Mouse (Mus musculus) MEL (cell line): ENCODE data around the gene Btg1. TPM values are rescaled to one million over a fixed set of nuclear protein-coding genes. Genes with fewer than 3 reads are reported as not detected.

ENCODE experiments used
- DNase-seq: peaks from one replicate; pipeline ENCODE4 v3.0.0; 2011; ENCODE audit warnings: low read depth, low spot score
- H3K27ac ChIP-seq: 2 replicates; pipeline ENCODE4 v1.5.1; 2012; ENCODE audit warnings: low read depth, mild to moderate bottlenecking, control low read depth, low read length, moderate library complexity; ENCODE audit not compliant: control insufficient read depth
- H3K27me3 ChIP-seq, 2 experiments: fragments of 150-350 bp in 1 of 2; sonication (generic) in 1 of 2; 2 replicates each; pipeline ENCODE4 v1.6.1; 2012; ENCODE audit warnings: low read length in 2 of 2, mild to moderate bottlenecking in 2 of 2, improper control_type of control experiment in 1 of 2, moderate library complexity in 1 of 2; ENCODE audit not compliant: insufficient read depth in 2 of 2, control insufficient read depth in 1 of 2
- H3K36me3 ChIP-seq, 2 experiments: 2 replicates each; pipeline ENCODE4 v1.6.1; 2012 to 2014; ENCODE audit warnings: low read length in 2 of 2, improper control_type of control experiment in 1 of 2, inconsistent platforms in 1 of 2, mild to moderate bottlenecking in 1 of 2; ENCODE audit not compliant: insufficient read depth in 2 of 2, control insufficient read depth in 1 of 2
- H3K4me1 ChIP-seq, 2 experiments: fragments of 150-350 bp in 1 of 2; sonication (generic) in 1 of 2; 2 replicates each; pipeline ENCODE4 v1.6.1; 2012; ENCODE audit warnings: low read length in 2 of 2, improper control_type of control experiment in 1 of 2, mild to moderate bottlenecking in 1 of 2; ENCODE audit not compliant: insufficient read depth in 2 of 2, control insufficient read depth in 1 of 2
- H3K4me3 ChIP-seq, 2 experiments: fragments of 150-350 bp in 1 of 2; sonication (generic) in 1 of 2; 2 replicates each; pipeline ENCODE4 v1.5.1; 2012; ENCODE audit warnings: low read depth in 2 of 2, low read length in 2 of 2, mild to moderate bottlenecking in 2 of 2, moderate library complexity in 2 of 2, control low read depth in 1 of 2, improper control_type of control experiment in 1 of 2; ENCODE audit not compliant: control insufficient read depth in 1 of 2, insufficient read depth in 1 of 2
- H3K79me2 ChIP-seq: 2 replicates; pipeline ENCODE4 v1.6.1; 2012; ENCODE audit warnings: mild to moderate bottlenecking, low read length, moderate library complexity; ENCODE audit not compliant: control insufficient read depth, poor library complexity, insufficient read depth
- H3K9ac ChIP-seq: 2 replicates; pipeline ENCODE4 v1.6.1; 2012; ENCODE audit warnings: low read depth, mild to moderate bottlenecking, control low read depth, low read length, moderate library complexity; ENCODE audit not compliant: control insufficient read depth, poor library complexity, severe bottlenecking
- H3K9me3 ChIP-seq: fragments of 150-350 bp; sonication (generic); replicated peaks from 2 replicates; pipeline ENCODE4 v1.6.1; 2012; ENCODE audit warnings: mild to moderate bottlenecking, low read length, improper control_type of control experiment, moderate library complexity; ENCODE audit not compliant: insufficient read depth
- BHLHE40 ChIP-seq: IDR thresholded peaks from 2 replicates; pipeline ENCODE4 v1.6.1; 2012; ENCODE audit warnings: low read depth, mild to moderate bottlenecking, inconsistent platforms, low read length, improper control_type of control experiment, borderline replicate concordance
- CHD1 ChIP-seq: IDR thresholded peaks from 2 replicates; pipeline ENCODE4 v1.6.1; 2012; ENCODE audit warnings: low read depth, mild to moderate bottlenecking, inconsistent platforms, low read length, improper control_type of control experiment
- CTCF ChIP-seq, 3 experiments: IDR thresholded peaks in 2 of 3; conservative IDR thresholded peaks in 1 of 3; 2 replicates each; pipeline ENCODE4 v1.5.1; 2011 to 2012; ENCODE audit warnings: low read length in 3 of 3, low read depth in 2 of 3, mild to moderate bottlenecking in 2 of 3, improper control_type of control experiment in 1 of 3, inconsistent platforms in 1 of 3, mixed read lengths in 1 of 3, moderate library complexity in 1 of 3; ENCODE audit not compliant: control insufficient read depth in 1 of 3, insufficient read depth in 1 of 3, poor library complexity in 1 of 3, severe bottlenecking in 1 of 3
- ELF1 ChIP-seq: IDR thresholded peaks from 2 replicates; pipeline ENCODE4 v1.6.1; 2014; ENCODE audit warnings: low read depth, mild to moderate bottlenecking, inconsistent platforms, low read length, improper control_type of control experiment, moderate library complexity
- EP300 ChIP-seq, 2 experiments: IDR thresholded peaks; 2 replicates each; pipeline ENCODE4 v1.6.1; 2011; ENCODE audit warnings: improper control_type of control experiment in 2 of 2, low read length in 2 of 2, low read depth in 1 of 2, mild to moderate bottlenecking in 1 of 2
- ETS1 ChIP-seq: IDR thresholded peaks from 2 replicates; pipeline ENCODE4 v1.6.1; 2012; ENCODE audit warnings: low read depth, mild to moderate bottlenecking, inconsistent platforms, low read length, improper control_type of control experiment, moderate library complexity
- GABPA ChIP-seq: IDR thresholded peaks from 2 replicates; pipeline ENCODE4 v1.6.1; 2012; ENCODE audit warnings: low read depth, mild to moderate bottlenecking, inconsistent platforms, low read length, improper control_type of control experiment, moderate library complexity
- GATA1 ChIP-seq: IDR thresholded peaks from 2 replicates; pipeline ENCODE4 v1.6.1; 2011; ENCODE audit warnings: low read depth, low read length, improper control_type of control experiment
- MAFK ChIP-seq: IDR thresholded peaks from 2 replicates; pipeline ENCODE4 v1.6.1; 2011; ENCODE audit warnings: low read depth, mild to moderate bottlenecking, low read length, improper control_type of control experiment, borderline replicate concordance
- MAX ChIP-seq: IDR thresholded peaks from 2 replicates; pipeline ENCODE4 v1.6.1; 2011; ENCODE audit warnings: low read length, improper control_type of control experiment
- MAZ ChIP-seq: IDR thresholded peaks from 2 replicates; pipeline ENCODE4 v1.6.1; 2012; ENCODE audit warnings: low read depth, mild to moderate bottlenecking, inconsistent platforms, low read length, improper control_type of control experiment
- MEF2A ChIP-seq: IDR thresholded peaks from 2 replicates; pipeline ENCODE4 v1.6.1; 2014; ENCODE audit warnings: low read depth, mild to moderate bottlenecking, inconsistent platforms, low read length, improper control_type of control experiment; ENCODE audit not compliant: poor library complexity, insufficient replicate concordance, severe bottlenecking; ENCODE audit errors: extremely low read depth
- MYC ChIP-seq: IDR thresholded peaks from 2 replicates; pipeline ENCODE4 v1.6.1; 2011; ENCODE audit warnings: low read depth, mild to moderate bottlenecking, low read length, improper control_type of control experiment, moderate library complexity
- NRF1 ChIP-seq: IDR thresholded peaks from 2 replicates; pipeline ENCODE4 v1.6.1; 2014; ENCODE audit warnings: low read depth, mild to moderate bottlenecking, inconsistent platforms, low read length, improper control_type of control experiment, moderate library complexity; ENCODE audit not compliant: poor library complexity, insufficient read depth, severe bottlenecking
- POLR2AphosphoS5 ChIP-seq: IDR thresholded peaks from 2 replicates; pipeline ENCODE4 v1.6.1; 2012; ENCODE audit warnings: low read depth, borderline replicate concordance, mild to moderate bottlenecking, inconsistent platforms, low read length, moderate library complexity, mixed read lengths
- RAD21 ChIP-seq: IDR thresholded peaks from 2 replicates; pipeline ENCODE4 v1.6.1; 2011; ENCODE audit warnings: mild to moderate bottlenecking, low read depth, low read length, improper control_type of control experiment
- SIN3A ChIP-seq: IDR thresholded peaks from 2 replicates; pipeline ENCODE4 v1.6.1; 2012; ENCODE audit warnings: low read length, improper control_type of control experiment, inconsistent platforms
- SMC3 ChIP-seq: IDR thresholded peaks from 2 replicates; pipeline ENCODE4 v1.6.1; 2011; ENCODE audit warnings: low read depth, low read length, improper control_type of control experiment
- TAL1 ChIP-seq: IDR thresholded peaks from 2 replicates; pipeline ENCODE4 v1.6.1; 2012; ENCODE audit warnings: mild to moderate bottlenecking, inconsistent platforms, low read length, moderate library complexity, mixed read lengths
- TCF12 ChIP-seq: IDR thresholded peaks from 2 replicates; pipeline ENCODE4 v1.6.1; 2014; ENCODE audit warnings: low read depth, mild to moderate bottlenecking, inconsistent platforms, low read length, improper control_type of control experiment, moderate library complexity
- UBTF ChIP-seq: IDR thresholded peaks from 2 replicates; pipeline ENCODE4 v1.6.1; 2012; ENCODE audit warnings: low read depth, mild to moderate bottlenecking, inconsistent platforms, low read length, improper control_type of control experiment, moderate library complexity, borderline replicate concordance; ENCODE audit not compliant: insufficient read depth
- USF1 ChIP-seq: IDR thresholded peaks from 2 replicates; pipeline ENCODE4 v1.6.1; 2014; ENCODE audit warnings: low read depth, mild to moderate bottlenecking, inconsistent platforms, low read length, improper control_type of control experiment, moderate library complexity
- USF2 ChIP-seq, 2 experiments: IDR thresholded peaks; 2 replicates each; pipeline ENCODE4 v1.6.1; 2011 to 2012; ENCODE audit warnings: improper control_type of control experiment in 2 of 2, low read length in 2 of 2, borderline replicate concordance in 1 of 2, inconsistent platforms in 1 of 2, low read depth in 1 of 2, mild to moderate bottlenecking in 1 of 2; ENCODE audit not compliant: insufficient read depth in 1 of 2
- ZC3H11A ChIP-seq: IDR thresholded peaks from 2 replicates; pipeline ENCODE4 v1.6.1; 2012; ENCODE audit warnings: low read depth, mild to moderate bottlenecking, inconsistent platforms, low read length, improper control_type of control experiment
- ZMIZ1 ChIP-seq: IDR thresholded peaks from 2 replicates; pipeline ENCODE4 v1.6.1; 2012; ENCODE audit warnings: low read depth, mild to moderate bottlenecking, inconsistent platforms, low read length, improper control_type of control experiment, moderate library complexity
- polyA plus RNA-seq, 2 experiments: library from polyadenylated mRNA; stranded (reverse) in 1 of 2; unstranded in 1 of 2; fragments of >175 nt in 1 of 2; fragments of >200 nt in 1 of 2; gene quantifications; 2 replicates each; pipeline versions ENCODE4 v1.2.1 to v1.2.4; 2012; ENCODE audit warnings: low replicate concordance in 2 of 2, low read depth in 1 of 2; ENCODE audit not compliant: insufficient read length in 2 of 2, insufficient read depth in 1 of 2, missing spikeins in 1 of 2
- total RNA-seq: library from RNA; depleted of rRNA; stranded (reverse); fragments of 300-350 nt; gene quantifications from 2 replicates; pipeline ENCODE4 v1.2.3, GENCODE M21; 2012

Gene Btg1
- total and polyA plus RNA-seq, 3 experiments: 2.0 to 4.8 TPM; not detected in 1

DNA sequence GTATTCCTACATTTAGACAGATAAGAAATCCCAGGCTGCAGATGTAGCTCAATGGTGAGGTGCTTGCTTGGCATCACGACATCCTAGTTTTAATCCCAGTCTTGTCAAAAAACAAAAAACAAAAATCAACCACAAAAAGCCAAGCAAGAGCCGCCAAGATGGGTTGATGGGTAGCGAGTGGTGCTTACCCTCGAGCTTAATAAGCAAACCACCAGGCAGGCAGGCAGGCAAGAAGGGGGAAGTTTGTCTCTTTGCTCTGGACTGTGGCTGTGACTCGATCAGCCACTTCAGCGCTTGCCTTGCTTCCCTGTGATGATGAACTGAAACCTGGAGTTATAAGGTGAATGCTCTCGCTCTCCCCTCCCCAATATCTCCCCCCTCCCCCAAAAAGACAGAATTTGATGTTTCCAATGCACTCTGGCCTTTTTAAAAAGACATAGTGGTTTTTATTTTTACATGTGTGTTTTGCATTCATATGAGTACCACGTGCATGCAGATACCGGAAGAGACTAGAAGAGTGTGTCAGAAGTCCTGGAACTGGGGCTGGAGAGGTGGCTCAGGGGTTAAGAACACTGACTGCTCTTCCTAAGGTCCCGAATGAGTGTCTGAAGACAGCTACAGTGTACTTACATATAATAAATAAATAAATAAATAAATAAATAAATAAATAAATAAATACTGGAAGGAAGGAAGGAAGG is 21.2 kb upstream of the Btg1 start:
- 0 out of 4 replicates have a peak, but pooled peaks cover 0 to 2% of the 10 kb centered on the region in 2 experiments for H3K27me3 ChIP-seq
- no peaks in the 10 kb centered on the region for H3K4me1 ChIP-seq
- no peaks in the 10 kb centered on the region for H3K36me3 ChIP-seq
- no peak overlapping the region for H3K4me3 ChIP-seq
- no peak for TF ChIP-seq POLR2AphosphoS5
- no peak for TF ChIP-seq MEF2A
- no peak for TF ChIP-seq ZC3H11A
- TF ChIP-seq TCF12: no peak
- no peak for TF ChIP-seq GATA1
- no peak for TF ChIP-seq CHD1
- TF ChIP-seq SMC3: no peak
- TF ChIP-seq MAFK: no peak
- no peak for TF ChIP-seq BHLHE40
- no peak for TF ChIP-seq EP300 (IDR thresholded peaks at IDR 0.05; ENCODE audit: low read depth in 1 of 2, low read length in 2 of 2)
- TF ChIP-seq GABPA: no peak
- TF ChIP-seq NRF1: no peak
- no peak for TF ChIP-seq CTCF (IDR thresholded peaks at IDR 0.05 in 2 of 3, conservative IDR thresholded peaks at IDR 0.05 in 1 of 3; ENCODE audit: control insufficient read depth in 1 of 3, insufficient read depth in 1 of 3, low read depth in 2 of 3, low read length in 3 of 3, poor library complexity in 1 of 3, severe bottlenecking in 1 of 3)
- TF ChIP-seq USF2 (IDR thresholded peaks at IDR 0.05; ENCODE audit: borderline replicate concordance in 1 of 2, insufficient read depth in 1 of 2, low read depth in 1 of 2, low read length in 2 of 2): no peak
- TF ChIP-seq MAX: no peak
- TF ChIP-seq USF1: no peak
- no peak for TF ChIP-seq TAL1
- no peak for TF ChIP-seq MYC
- no peak for TF ChIP-seq MAZ
- H3K79me2 ChIP-seq: no peaks in the 10 kb centered on the region
- no peak overlapping the region for H3K27ac ChIP-seq
- H3K9ac ChIP-seq: no peak overlapping the region
- DNase-seq: no peak
- no peaks in the 10 kb centered on the region for H3K9me3 ChIP-seq

DNA sequence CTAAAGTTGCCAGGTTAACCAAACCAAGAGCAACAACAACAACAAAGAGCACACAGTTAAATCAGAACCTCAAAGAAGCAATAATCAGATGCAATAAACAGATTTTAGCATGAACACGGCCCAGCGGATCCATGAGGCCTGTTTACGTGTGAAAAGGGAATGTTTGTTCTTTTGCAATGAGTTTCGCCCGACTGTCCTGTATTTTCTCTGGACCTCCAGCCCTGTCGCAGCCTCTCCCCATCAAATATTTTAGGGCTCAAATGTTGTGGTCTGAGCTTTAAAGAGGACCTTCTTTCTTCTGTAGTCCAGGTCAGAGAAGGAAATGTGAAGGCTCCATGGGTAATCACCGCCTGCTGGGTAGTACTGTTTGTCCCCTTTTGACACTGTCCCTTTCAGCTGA is 20.4 kb upstream of the Btg1 start:
- TF ChIP-seq CTCF (IDR thresholded peaks at IDR 0.05 in 2 of 3, conservative IDR thresholded peaks at IDR 0.05 in 1 of 3; ENCODE audit: control insufficient read depth in 1 of 3, insufficient read depth in 1 of 3, low read depth in 2 of 3, low read length in 3 of 3, poor library complexity in 1 of 3, severe bottlenecking in 1 of 3) (no peak), ELF1 (no peak), SIN3A (no peak), BHLHE40 (no peak), RAD21 (no peak), UBTF (no peak), TCF12 (no peak), GABPA (no peak), ZMIZ1 (no peak), MYC (no peak), ETS1 (no peak)
- Histone ChIP-seq H3K4me1 (no peaks in the 10 kb centered on the region), H3K9ac (no peak overlapping the region), H3K4me3 (no peak overlapping the region), H3K9me3 (no peaks in the 10 kb centered on the region), H3K27ac (no peak overlapping the region), H3K27me3 (0 out of 4 replicates have a peak, but pooled peaks cover 0 to 2% of the 10 kb centered on the region in 2 experiments), H3K36me3 (no peaks in the 10 kb centered on the region), H3K79me2 (no peaks in the 10 kb centered on the region)
- DNase-seq: no peak
